Mouse (Mus musculus) kidney, adult 2 months (tissue): ENCODE data around the gene Pex19. TPM values are rescaled to one million over a fixed set of nuclear protein-coding genes. Genes with fewer than 3 reads are reported as not detected.

ENCODE experiments used
- DNase-seq: peaks from one replicate; pipeline ENCODE4 v3.0.0; 2021
- H3K27ac ChIP-seq: fragments of 200-500 bp; 2 replicates; pipeline ENCODE4 v1.5.1; 2012; ENCODE audit warnings: low read depth, low read length, control low read depth, inconsistent platforms; ENCODE audit not compliant: insufficient read depth
- H3K27me3 ChIP-seq: fragments of 200-500 bp; replicated peaks from 2 replicates; pipeline ENCODE4 v1.6.1; 2012; ENCODE audit warnings: mild to moderate bottlenecking, moderate library complexity, low read length, inconsistent platforms; ENCODE audit not compliant: control insufficient read depth, insufficient read depth
- H3K36me3 ChIP-seq: fragments of 200-500 bp; 2 replicates; pipeline ENCODE4 v1.6.1; 2012; ENCODE audit warnings: mild to moderate bottlenecking, moderate library complexity, low read length, inconsistent platforms; ENCODE audit not compliant: control insufficient read depth, insufficient read depth
- H3K4me1 ChIP-seq: fragments of 200-500 bp; 2 replicates; pipeline ENCODE4 v1.6.1; 2011; ENCODE audit warnings: low read length; ENCODE audit not compliant: control insufficient read depth, insufficient read depth
- H3K4me3 ChIP-seq: fragments of 200-500 bp; 2 replicates; pipeline ENCODE4 v1.5.1; 2011; ENCODE audit warnings: mild to moderate bottlenecking, low read depth, low read length, control low read depth; ENCODE audit not compliant: insufficient read depth
- CTCF ChIP-seq: fragments of 200-500 bp; conservative IDR thresholded peaks from 2 replicates; pipeline ENCODE4 v1.5.1; 2011; ENCODE audit warnings: low read depth, mild to moderate bottlenecking, control low read depth, low read length, moderate library complexity, mixed read lengths; ENCODE audit not compliant: insufficient read depth, insufficient read length
- POLR2A ChIP-seq: fragments of 200-500 bp; IDR thresholded peaks from one replicate; pipeline ENCODE4 v1.6.1; 2011; ENCODE audit warnings: low read depth, low read length, control low read depth
- WGBS: fragments of 180-500 bp; shearing (Covaris S2); methylation state at CpG from one replicate; pipeline ENCODE4 v1.1.7; 2018; 5-methylcytosine and 5-hydroxymethylcytosine counted together
- polyA plus RNA-seq: library from polyadenylated mRNA; depleted of rRNA; stranded (reverse); fragments of >200 nt; gene quantifications from 2 replicates; pipeline ENCODE4 v1.2.3, GENCODE M21; 2012

The Pex19 gene
- polyA plus RNA-seq, 1 experiment = 110 TPM

DNA sequence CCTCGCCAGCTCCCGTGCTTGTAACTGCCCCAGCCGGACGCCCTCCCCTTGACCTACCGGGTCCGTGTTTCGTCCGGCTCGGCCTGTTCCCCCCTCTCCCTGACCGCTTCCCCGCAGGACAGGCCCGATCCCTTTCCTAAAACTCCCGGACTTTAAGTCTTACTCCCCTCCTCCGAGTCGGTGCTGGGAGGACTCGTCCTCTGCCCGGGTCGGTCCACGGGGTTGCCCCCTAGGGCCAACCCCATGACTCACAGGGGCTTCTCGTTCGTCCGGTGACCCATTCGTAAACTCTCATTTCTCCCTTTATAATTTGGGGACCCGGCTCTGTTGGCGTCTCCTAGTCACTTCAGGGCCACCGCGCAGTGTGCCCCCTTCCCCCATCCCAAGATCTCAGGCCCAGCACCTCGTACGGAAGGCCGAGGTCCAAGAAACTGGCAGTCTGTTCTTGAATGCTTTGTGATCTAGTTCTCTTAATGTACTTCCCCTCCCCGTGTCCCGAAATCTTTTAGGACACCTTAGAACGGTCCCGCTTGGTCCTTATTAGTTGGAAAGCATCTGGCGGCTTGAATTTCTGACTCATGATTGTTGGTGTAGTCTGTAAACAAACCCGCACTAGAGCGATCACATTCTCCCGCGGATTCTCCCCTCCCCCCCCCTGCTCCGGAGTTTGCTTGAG lies 21.9 kb downstream of the Pex19 start:
- TF ChIP-seq CTCF = no peak
- no peak for TF ChIP-seq POLR2A
- Histone ChIP-seq H3K27me3 (no peaks in the 10 kb centered on the region), H3K27ac (peak overlapping the region; percentile 100), H3K4me3 (peak overlapping the region; percentile 98), H3K36me3 (peaks cover 11% of the 10 kb centered on the region), H3K4me1 (peaks cover 11% of the 10 kb centered on the region; the same call in 1 of the 2 replicates)
- peak; percentile 69 for DNase-seq
- under 1% methylated on average over 40 of the region's 40 CpGs for WGBS

GRCm38 (mm10) chr1:172148955-172149815 lies 22.6 kb downstream of the Pex19 start:
- Histone ChIP-seq H3K4me1 (peaks cover 14% of the 10 kb centered on the region; the same call in 1 of the 2 replicates), H3K27me3 (no peaks in the 10 kb centered on the region), H3K27ac (peak overlapping the region; percentile 100), H3K4me3 (peak overlapping the region; percentile 98), H3K36me3 (peaks cover 12% of the 10 kb centered on the region)
- TF ChIP-seq POLR2A = no peak
- no peak for TF ChIP-seq CTCF
- 4% methylated on average over 19 of the region's 19 CpGs for WGBS
- DNase-seq = peak; percentile 45

GRCm38 (mm10) chr1:172154536-172154935 lies 28.0 kb downstream of the Pex19 start:
- Histone ChIP-seq H3K4me3 (no peak overlapping the region), H3K4me1 (peaks cover 9% of the 10 kb centered on the region; the same call in 1 of the 2 replicates), H3K27ac (no peak overlapping the region), H3K36me3 (peaks cover 17% of the 10 kb centered on the region), H3K27me3 (no peaks in the 10 kb centered on the region)
- TF ChIP-seq POLR2A = no peak
- no peak for TF ChIP-seq CTCF
- 65% methylated on average over 3 of the region's 3 CpGs for WGBS
- no peak for DNase-seq

DNA sequence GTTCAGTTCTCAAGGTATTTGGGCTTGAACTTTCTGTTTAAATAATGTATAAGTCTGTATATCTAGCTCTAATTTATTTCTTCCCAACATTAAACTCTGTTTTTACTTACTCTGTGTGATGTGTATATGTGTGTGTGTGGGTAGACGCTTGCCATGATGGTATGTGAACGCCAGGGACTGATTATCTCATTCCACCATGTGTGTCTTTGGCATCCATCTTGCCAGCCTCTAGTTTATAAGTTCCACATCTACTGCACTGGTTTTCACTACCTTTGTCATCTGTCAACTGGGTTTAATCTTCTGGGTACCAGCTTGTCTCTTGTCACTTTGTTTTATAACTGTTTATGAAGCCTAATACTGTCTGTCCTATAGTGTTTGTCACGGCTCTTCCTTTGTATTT lies 29.0 kb downstream of the Pex19 start:
- Histone ChIP-seq H3K27me3 (no peaks in the 10 kb centered on the region), H3K4me1 (peaks cover 8% of the 10 kb centered on the region; the same call in 1 of the 2 replicates), H3K27ac (no peak overlapping the region), H3K4me3 (no peak overlapping the region), H3K36me3 (peaks cover 13% of the 10 kb centered on the region)
- DNase-seq = no peak
- no peak for TF ChIP-seq CTCF
- no peak for TF ChIP-seq POLR2A
- 92% methylated on average over 3 of the region's 3 CpGs for WGBS

GRCm38 (mm10) chr1:172159970-172160369 lies 33.4 kb downstream of the Pex19 start:
- peak overlapping the region; percentile 80; the same call in 1 of the 2 replicates for H3K27ac ChIP-seq
- 27% methylated on average over 4 of the region's 4 CpGs for WGBS
- H3K4me3 ChIP-seq = no peak overlapping the region
- DNase-seq = no peak
- H3K4me1 ChIP-seq = peaks cover 18% of the 10 kb centered on the region
- peaks cover 4% of the 10 kb centered on the region; the same call in 1 of the 2 replicates for H3K36me3 ChIP-seq
- TF ChIP-seq POLR2A (no peak), CTCF (no peak)
- H3K27me3 ChIP-seq = no peaks in the 10 kb centered on the region

DNA sequence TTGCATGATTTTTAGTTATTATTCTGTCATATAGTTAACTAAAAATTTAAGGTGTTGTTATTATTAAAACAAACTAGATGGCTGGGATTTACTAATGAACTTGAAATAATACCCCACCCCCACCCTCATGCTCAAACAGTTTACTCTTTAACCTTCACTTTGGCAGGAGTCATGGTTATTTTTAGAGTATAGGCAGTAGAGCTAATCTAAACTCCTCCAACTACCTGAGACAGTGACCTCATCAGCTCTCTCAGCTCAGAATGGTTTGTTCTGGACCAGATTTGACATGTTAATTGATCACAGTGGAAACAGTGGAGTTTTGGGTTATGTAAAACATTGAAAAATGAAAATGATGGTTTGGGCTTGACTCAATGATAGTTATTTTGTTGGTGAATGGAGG lies 34.0 kb downstream of the Pex19 start:
- TF ChIP-seq POLR2A = no peak
- TF ChIP-seq CTCF = no peak
- DNase-seq = peak; percentile 55
- Histone ChIP-seq H3K4me1 (peaks cover 22% of the 10 kb centered on the region), H3K4me3 (no peak overlapping the region), H3K27me3 (no peaks in the 10 kb centered on the region), H3K27ac (peak overlapping the region; percentile 78), H3K36me3 (peaks cover 5% of the 10 kb centered on the region)

- peak overlapping the region; percentile 75 for H3K27ac ChIP-seq
- H3K4me1 ChIP-seq = peaks cover 27% of the 10 kb centered on the region
- peaks cover 13% of the 10 kb centered on the region for H3K36me3 ChIP-seq
- peak; percentile 64 for DNase-seq
- H3K4me3 ChIP-seq = no peak overlapping the region
- TF ChIP-seq POLR2A (no peak), CTCF (no peak)
- WGBS = 68% methylated on average over 1 of the region's 1 CpGs
- no peaks in the 10 kb centered on the region for H3K27me3 ChIP-seq
Measured at GRCm38 (mm10) chr1:172162009-172162408, 35.5 kb downstream of the Pex19 start.
